ENCODE assay signal across 7 mouse cellular contexts in the genomic region with DNA sequence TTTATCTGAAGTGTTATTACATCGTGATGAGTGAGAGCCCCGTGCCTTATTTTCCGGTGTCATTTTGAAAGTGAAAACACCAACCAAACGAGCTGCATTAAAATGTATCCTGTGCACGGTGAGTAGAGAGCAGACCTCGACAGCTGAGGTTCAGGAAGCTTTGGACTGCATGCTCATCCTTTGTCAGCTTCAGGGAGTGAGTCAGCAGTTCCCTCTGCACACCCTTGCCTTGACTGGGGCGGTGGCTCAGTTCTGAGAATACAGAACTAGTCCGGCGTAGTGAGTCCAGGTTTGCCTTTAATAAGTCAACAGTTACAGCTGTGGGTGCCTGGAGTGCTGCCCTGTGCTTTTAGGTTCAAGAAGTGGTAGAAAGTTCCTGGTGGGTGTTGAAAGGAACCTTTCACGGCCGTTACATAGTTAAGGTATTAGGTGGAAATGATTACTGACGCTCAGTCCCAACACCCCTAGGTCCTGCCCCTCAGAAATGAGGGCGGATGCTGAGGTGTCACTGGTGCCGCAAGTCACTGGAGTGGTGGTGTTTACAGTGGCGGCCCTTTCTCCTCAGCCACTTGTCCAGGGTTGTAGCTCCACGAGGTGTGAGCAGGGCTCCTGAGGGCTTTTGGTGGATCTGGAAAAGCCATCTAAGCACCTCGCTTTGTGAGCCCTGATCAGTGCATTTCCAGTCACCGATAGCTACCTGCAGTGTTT. TPM values are rescaled to one million over a fixed set of nuclear protein-coding genes. Genes with fewer than 3 reads are reported as not detected.
DNase-seq lines count a peak whose midpoint lies in the region; TF ChIP-seq lines count a peak whose summit lies in the region.

No protein-coding gene starts in this region.

- no peak for TF ChIP-seq CTCF in ES-Bruce4 (IDR thresholded peaks at IDR 0.05; ENCODE audit: low read depth, low read length)

- peak overlapping the region; percentile 57; the same call in 1 of the 2 replicates for H3K27ac ChIP-seq in ES-Bruce4 (ENCODE audit: insufficient read depth, low read length)

- H3K4me1 ChIP-seq in ES-Bruce4 (ENCODE audit: control insufficient read depth, insufficient read depth, low read length) = peaks cover 6% of the 10 kb centered on the region

- TF ChIP-seq POLR2A in ES-Bruce4 (IDR thresholded peaks at IDR 0.05; ENCODE audit: insufficient read depth, low read length) = no peak

- H3K36me3 ChIP-seq in ES-Bruce4 (ENCODE audit: control insufficient read depth, insufficient read depth, low read length, poor library complexity, severe bottlenecking) = no peaks in the 10 kb centered on the region

- H3K4me3 ChIP-seq in ES-Bruce4 (ENCODE audit: low read depth, low read length) = no peak overlapping the region

- peak; percentile 76 for TF ChIP-seq EP300 in ES-Bruce4 (IDR thresholded peaks at IDR 0.05; ENCODE audit: insufficient read depth, low read depth, low read length)

- no peaks in the 10 kb centered on the region for H3K9me3 ChIP-seq in ES-Bruce4 (replicated peaks; ENCODE audit: control insufficient read depth, insufficient read depth, low read length, poor library complexity, severe bottlenecking)

- 0 out of 2 replicates have a peak overlapping the region, but pooled peaks have one; percentile 8 for H3K9ac ChIP-seq in ES-Bruce4 (ENCODE audit: low read depth, poor library complexity, severe bottlenecking)

- DNase-seq in adrenal gland, adult 8-10 months = peak; percentile 22
- DNase-seq in kidney, adult 11 months = peak; percentile 84
- peak; percentile 29 for DNase-seq in lung, postnatal 14 days
- DNase-seq in thymus, postnatal 25 days = peak; percentile 54
- DNase-seq in right cerebral cortex, adult 18-20 months = no peak
- DNase-seq in cerebellum, adult 11-12 months = no peak

- H3K27me3 ChIP-seq in ES-Bruce4 (ENCODE audit: control insufficient read depth, insufficient read depth, low read length, poor library complexity, severe bottlenecking) = no peaks in the 10 kb centered on the region

RNA-seq across cellular contexts. Expression of gene Bach1, which starts 14.4 kb away (rescaled TPM):
- polyA plus RNA-seq in ES-Bruce4 (2011; ENCODE audit: insufficient read depth, insufficient read length, low read depth, missing spikeins) = 25.5 and 27.4 TPM in 2 replicates
- total RNA-seq in adrenal gland, adult 8-10 months (2022) = 10 to 100 TPM; 17.6 to 32.1 (median 19.1) TPM

Comparison
In these comparisons a context has a peak if more than half of its experiments do, and no peak if none do; other contexts are left out.
1. DNase-seq: peak in adrenal gland, adult 8-10 months (single experiment), kidney, adult 11 months (single experiment), lung, postnatal 14 days (single experiment) and thymus, postnatal 25 days (single experiment); none in right cerebral cortex, adult 18-20 months (single experiment) and cerebellum, adult 11-12 months (single experiment).